Mouse (Mus musculus) embryonic facial prominence, embryonic 13.5 days (tissue): ENCODE measurements around the gene Pcmtd2. TPM values are rescaled to one million over a fixed set of nuclear protein-coding genes. Genes with fewer than 3 reads are reported as not detected.

ENCODE experiments used
- ATAC-seq: fragments of 200-750 bp; cut with Nextera tagmentation; 2 replicates; pipeline ENCODE4 v1.8.0; 2017; ENCODE audit warnings: low read depth; ENCODE audit not compliant: insufficient number of reproducible peaks, insufficient read depth, low FRiP score, low TSS enrichment
- H3K27ac ChIP-seq: fragments of 300-500 bp; sonication (generic); 2 replicates; pipeline ENCODE4 v1.5.1; 2015; ENCODE audit warnings: moderate library complexity, mild to moderate bottlenecking, inconsistent platforms
- H3K27me3 ChIP-seq: fragments of 300-500 bp; sonication (generic); 2 replicates; pipeline ENCODE4 v1.6.1; 2015; ENCODE audit warnings: mild to moderate bottlenecking, inconsistent platforms
- H3K36me3 ChIP-seq: fragments of 300-500 bp; sonication (generic); 2 replicates; pipeline ENCODE4 v1.6.1; 2015; ENCODE audit warnings: mild to moderate bottlenecking, inconsistent platforms
- H3K4me1 ChIP-seq: fragments of 300-500 bp; sonication (generic); 2 replicates; pipeline ENCODE4 v1.6.1; 2015; ENCODE audit warnings: inconsistent platforms
- H3K4me2 ChIP-seq: fragments of 300-500 bp; sonication (generic); 2 replicates; pipeline ENCODE4 v1.6.1; 2015; ENCODE audit warnings: moderate library complexity, mild to moderate bottlenecking, inconsistent platforms
- H3K4me3 ChIP-seq: fragments of 300-500 bp; sonication (generic); 2 replicates; pipeline ENCODE4 v1.5.1; 2015; ENCODE audit warnings: mild to moderate bottlenecking, inconsistent platforms
- H3K9ac ChIP-seq: fragments of 300-500 bp; sonication (generic); 2 replicates; pipeline ENCODE4 v1.6.1; 2015; ENCODE audit warnings: mild to moderate bottlenecking, inconsistent platforms
- H3K9me3 ChIP-seq: fragments of 300-500 bp; sonication (generic); 2 replicates; pipeline ENCODE4 v1.6.1; 2016; ENCODE audit warnings: inconsistent platforms
- WGBS: fragments of 180-500 bp; shearing (Covaris S2); methylation state at CpG from one replicate; pipeline ENCODE4 v1.1.7; 2015; ENCODE audit warnings: mixed read lengths; 5-methylcytosine and 5-hydroxymethylcytosine counted together
- polyA plus RNA-seq: library from polyadenylated mRNA; unstranded; fragments of >200 nt; fragmentation: Nextera tagmentation; extraction: Ambion mirVana; gene quantifications from 2 replicates; pipeline ENCODE4 v1.2.1, GENCODE M21; 2015

Pcmtd2 gene
- polyA plus RNA-seq, 1 experiment from 2014 or later, result 38.6 TPM

- H3K4me2 ChIP-seq, result no peak overlapping the region
- H3K36me3 ChIP-seq, result peaks cover 29% of the 10 kb centered on the region
- no peaks in the 10 kb centered on the region for H3K9me3 ChIP-seq
- H3K4me3 ChIP-seq, result no peak overlapping the region
- no peak overlapping the region for H3K9ac ChIP-seq
- H3K27me3 ChIP-seq, result no peaks in the 10 kb centered on the region
- peaks cover 16% of the 10 kb centered on the region for H3K4me1 ChIP-seq
- WGBS, result 59% methylated on average over 5 of the region's 5 CpGs
- H3K27ac ChIP-seq, result no peak overlapping the region
- ATAC-seq, result no peak
These were observed 29.3 kb downstream of the Pcmtd2 start for GRCm38 (mm10) chr2:181866931-181867330.

GRCm38 (mm10) chr2:181871039-181871438, 33.4 kb downstream of the Pcmtd2 start:
- Histone ChIP-seq H3K4me3 (no peak overlapping the region), H3K9ac (no peak overlapping the region), H3K27me3 (no peaks in the 10 kb centered on the region), H3K9me3 (no peaks in the 10 kb centered on the region), H3K27ac (no peak overlapping the region), H3K4me1 (no peaks in the 10 kb centered on the region), H3K36me3 (peaks cover 36% of the 10 kb centered on the region), H3K4me2 (no peak overlapping the region)
- peak; percentile 69 for ATAC-seq
- WGBS, result 88% methylated on average over 2 of the region's 2 CpGs

GRCm38 (mm10) chr2:181878903-181879302, 41.2 kb downstream of the Pcmtd2 start:
- no peak for ATAC-seq
- Histone ChIP-seq H3K4me1 (no peaks in the 10 kb centered on the region), H3K4me3 (no peak overlapping the region), H3K4me2 (no peak overlapping the region), H3K9ac (no peak overlapping the region), H3K27ac (no peak overlapping the region), H3K9me3 (no peaks in the 10 kb centered on the region), H3K36me3 (0 out of 2 replicates have a peak, but pooled peaks cover 3% of the 10 kb centered on the region), H3K27me3 (no peaks in the 10 kb centered on the region)
- 85% methylated on average over 1 of the region's 1 CpGs for WGBS

GRCm38 (mm10) chr2:181883022-181883749, 45.5 kb downstream of the Pcmtd2 start:
- Histone ChIP-seq H3K4me1 (no peaks in the 10 kb centered on the region), H3K27me3 (no peaks in the 10 kb centered on the region), H3K9me3 (no peaks in the 10 kb centered on the region), H3K4me3 (no peak overlapping the region), H3K4me2 (no peak overlapping the region), H3K36me3 (no peaks in the 10 kb centered on the region), H3K27ac (no peak overlapping the region), H3K9ac (no peak overlapping the region)
- WGBS, result 86% methylated on average over 3 of the region's 3 CpGs
- ATAC-seq, result no peak

Other genes with a start within 250 kb of the Pcmtd2 start
- gene Prpf6, start 246.0 kb upstream of the Pcmtd2 start, polyA plus RNA-seq, result 64.0 and 68.9 TPM in 2 replicates
- 70.9 and 81.1 TPM in 2 replicates for gene Zfp512b, start 245.1 kb upstream of the Pcmtd2 start, polyA plus RNA-seq
- gene Samd10, start 238.6 kb upstream of the Pcmtd2 start, polyA plus RNA-seq, result 9.3 and 10.4 TPM in 2 replicates
- not detected in 2 replicates for gene Gm29797, start 180.8 kb upstream of the Pcmtd2 start, polyA plus RNA-seq
- 88.3 and 92.4 TPM in 2 replicates for gene Sox18, start 166.2 kb upstream of the Pcmtd2 start, polyA plus RNA-seq
- 30.4 and 33.0 TPM in 2 replicates for gene Tcea2, start 157.5 kb upstream of the Pcmtd2 start, polyA plus RNA-seq
- gene Rgs19, start 143.9 kb upstream of the Pcmtd2 start, polyA plus RNA-seq, result 83.5 and 86.1 TPM in 2 replicates
- gene Lkaaear1, start 139.4 kb upstream of the Pcmtd2 start, polyA plus RNA-seq, result not detected in 2 replicates
- 2.0 and 2.1 TPM in 2 replicates for gene Oprl1, start 122.8 kb upstream of the Pcmtd2 start, polyA plus RNA-seq
- 0.77 and 0.79 TPM in 2 replicates for gene Myt1, start 74.5 kb upstream of the Pcmtd2 start, polyA plus RNA-seq
- gene Polr3k, start 26.5 kb downstream of the Pcmtd2 start, polyA plus RNA-seq, result 77.8 and 87.4 TPM in 2 replicates
- gene Gm14496, start 153.3 kb downstream of the Pcmtd2 start, polyA plus RNA-seq, result not detected in 2 replicates